27 mouse cellular contexts compared by ENCODE assay signal in the genomic region with DNA sequence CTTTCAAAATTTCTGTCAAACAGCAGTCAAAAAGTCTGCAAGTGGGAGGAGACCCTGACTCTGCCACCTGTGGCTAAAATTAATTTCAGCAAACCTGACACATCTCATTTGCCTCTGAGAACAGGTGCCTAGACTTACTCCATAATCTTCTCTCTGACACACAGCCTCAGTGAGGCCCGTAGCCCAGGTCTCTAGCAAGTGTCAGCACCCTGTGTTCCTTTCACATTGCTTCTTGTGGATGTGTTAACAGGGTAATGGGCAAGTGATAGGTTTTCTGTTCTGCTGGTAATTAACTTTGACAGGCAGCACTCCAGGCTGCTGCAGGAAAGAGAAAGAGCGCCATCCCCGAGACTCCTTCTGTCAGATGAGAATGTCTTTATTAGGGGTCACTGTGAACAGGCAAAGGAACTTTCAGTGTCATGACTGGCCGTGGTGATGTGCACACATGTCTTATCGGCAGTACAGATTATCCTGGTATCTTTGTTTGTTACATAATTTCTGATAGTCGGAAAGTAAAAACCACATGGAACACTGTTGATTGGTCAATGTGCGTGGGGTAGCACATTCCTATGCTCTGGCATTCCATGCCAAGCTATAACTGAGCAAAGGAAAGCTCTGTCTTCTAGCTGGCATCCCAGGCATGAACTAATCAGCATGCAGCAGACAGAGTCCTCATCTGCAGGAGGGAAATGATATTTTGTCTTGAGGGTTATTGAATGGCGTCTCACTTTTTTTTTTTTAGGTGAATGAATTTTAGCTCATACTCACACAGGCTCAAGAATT. TPM values are rescaled to one million over a fixed set of nuclear protein-coding genes. Genes with fewer than 3 reads are reported as not detected.
DNase-seq lines count a peak whose midpoint lies in the region; ATAC-seq and TF ChIP-seq lines count a peak whose summit lies in the region.
"Had no signal": no experiment of that assay in that cellular context is flagged by ENCODE, and none has a peak within 500 bp of the region (broad histone marks: within the 10 kb centered on the region; RNA-seq: fewer than 3 reads in every experiment).

No protein-coding gene starts in this region.

- no peak for TF ChIP-seq POLR2A in brain, embryonic 14.5 days (IDR thresholded peaks at IDR 0.05; ENCODE audit: borderline replicate concordance, extremely low read depth, insufficient read depth, insufficient read length, poor library complexity, severe bottlenecking)

- H3K9ac ChIP-seq in forebrain, embryonic 13.5 days, result no peak overlapping the region
- H3K9ac ChIP-seq in forebrain, embryonic 11.5 days (ENCODE audit: low read length), result no peak overlapping the region
- no peak overlapping the region for H3K9ac ChIP-seq in heart, embryonic 16.5 days (ENCODE audit: low read length)
- H3K9ac ChIP-seq in midbrain, postnatal 0 days (replicated peaks; ENCODE audit: low read length, poor library complexity, severe bottlenecking), result no peak overlapping the region
- H3K9ac ChIP-seq: hindbrain, embryonic 14.5 days; limb, embryonic 12.5 days; liver, postnatal 0 days; midbrain, embryonic 12.5 days had no signal

- DNase-seq in forebrain, embryonic 11.5 days (ENCODE audit: low spot score), result no peak
- DNase-seq in heart, postnatal 10 days, result no peak
- DNase-seq in brain, embryonic 14.5 days (ENCODE audit: low read depth), result peak; percentile 37
- DNase-seq in midbrain, postnatal 0 days (ENCODE audit: low spot score), result peak; percentile 40
- DNase-seq in thymus, postnatal 4 days, result no peak
- DNase-seq: adrenal gland, postnatal 36 days; cerebellum, adult 11 months; kidney, adult 9 months; kidney, postnatal 14 days; liver, postnatal 0 days; right cerebral cortex, postnatal 14 days; spleen, adult 18-20 months had no signal

- no peaks in the 10 kb centered on the region for H3K36me3 ChIP-seq in forebrain, embryonic 13.5 days (ENCODE audit: poor library complexity, severe bottlenecking)
- H3K36me3 ChIP-seq in forebrain, embryonic 11.5 days (ENCODE audit: control insufficient read depth, insufficient read depth, low read length), result no peaks in the 10 kb centered on the region
- H3K36me3 ChIP-seq in heart, embryonic 16.5 days (ENCODE audit: control insufficient read depth, insufficient read depth), result no peaks in the 10 kb centered on the region
- H3K36me3 ChIP-seq in midbrain, postnatal 0 days (ENCODE audit: insufficient read depth, low read length), result no peaks in the 10 kb centered on the region
- H3K36me3 ChIP-seq: forebrain, embryonic 10.5 days; limb, embryonic 12.5 days; midbrain, embryonic 12.5 days had no signal

- no peak for TF ChIP-seq CTCF in brain, embryonic 14.5 days (IDR thresholded peaks at IDR 0.05; ENCODE audit: borderline replicate concordance, extremely low read depth, insufficient read depth, insufficient read length)
- TF ChIP-seq CTCF in midbrain, postnatal 0 days (IDR thresholded peaks at IDR 0.05), result no peak

- H3K4me1 ChIP-seq in forebrain, embryonic 13.5 days, result no peaks in the 10 kb centered on the region
- no peaks in the 10 kb centered on the region for H3K4me1 ChIP-seq in forebrain, embryonic 11.5 days (replicated peaks; ENCODE audit: control insufficient read depth, insufficient read depth, low read length)
- peaks cover 3% of the 10 kb centered on the region; the same call in 1 of the 2 replicates for H3K4me1 ChIP-seq in heart, embryonic 16.5 days (ENCODE audit: control insufficient read depth, insufficient read depth, low read length)
- 0 out of 2 replicates have a peak, but pooled peaks cover 5% of the 10 kb centered on the region for H3K4me1 ChIP-seq in midbrain, postnatal 0 days (ENCODE audit: insufficient read depth, low read length)
- H3K4me1 ChIP-seq: forebrain, embryonic 10.5 days; limb, embryonic 12.5 days had no signal

- H3K27me3 ChIP-seq in forebrain, embryonic 13.5 days, result no peaks in the 10 kb centered on the region
- H3K27me3 ChIP-seq in forebrain, embryonic 11.5 days (ENCODE audit: control insufficient read depth, insufficient read depth, low read length), result no peaks in the 10 kb centered on the region
- no peaks in the 10 kb centered on the region for H3K27me3 ChIP-seq in heart, embryonic 16.5 days (ENCODE audit: control insufficient read depth, insufficient read depth, low read length)
- H3K27me3 ChIP-seq in midbrain, postnatal 0 days (ENCODE audit: insufficient read depth, low read length), result no peaks in the 10 kb centered on the region
- H3K27me3 ChIP-seq: limb, embryonic 12.5 days; midbrain, embryonic 12.5 days had no signal

- ATAC-seq in forebrain, embryonic 13.5 days, result 0 out of 2 replicates have a peak, but pooled peaks have one; percentile 24
- ATAC-seq in forebrain, embryonic 11.5 days (replicated peaks; ENCODE audit: low FRiP score), result no peak
- no peak for ATAC-seq in heart, embryonic 16.5 days (replicated peaks; ENCODE audit: extremely low read depth, insufficient read depth, low FRiP score)
- ATAC-seq in midbrain, postnatal 0 days (ENCODE audit: low FRiP score), result no peak; the same call in 1 of the 2 replicates
- ATAC-seq: CD4-positive, CD25-positive, alpha-beta regulatory T cell, adult 4 months; liver, postnatal 0 days; lung, postnatal 0 days had no signal

- no peaks in the 10 kb centered on the region for H3K9me3 ChIP-seq in forebrain, embryonic 13.5 days (replicated peaks)
- no peaks in the 10 kb centered on the region for H3K9me3 ChIP-seq in forebrain, embryonic 11.5 days (ENCODE audit: control insufficient read depth, low read length)
- no peaks in the 10 kb centered on the region for H3K9me3 ChIP-seq in heart, embryonic 16.5 days (replicated peaks; ENCODE audit: control insufficient read depth, low read length)
- H3K9me3 ChIP-seq in midbrain, postnatal 0 days (ENCODE audit: low read length), result no peaks in the 10 kb centered on the region
- H3K9me3 ChIP-seq: forebrain, embryonic 10.5 days; limb, embryonic 12.5 days; midbrain, embryonic 12.5 days had no signal

- H3K4me2 ChIP-seq in forebrain, embryonic 13.5 days, result no peak overlapping the region
- H3K4me2 ChIP-seq in forebrain, embryonic 11.5 days (ENCODE audit: low read depth, low read length, severe bottlenecking), result no peak overlapping the region
- H3K4me2 ChIP-seq in heart, embryonic 16.5 days (ENCODE audit: low read depth, low read length), result peak overlapping the region; percentile 4; the same call in 1 of the 2 replicates
- H3K4me2 ChIP-seq in midbrain, postnatal 0 days (ENCODE audit: low read depth, low read length, poor library complexity, severe bottlenecking), result no peak overlapping the region
- H3K4me2 ChIP-seq: hindbrain, embryonic 14.5 days; limb, embryonic 12.5 days; liver, embryonic 11.5 days; midbrain, embryonic 12.5 days had no signal

- H3K27ac ChIP-seq in forebrain, embryonic 13.5 days, result no peak overlapping the region
- H3K27ac ChIP-seq in forebrain, embryonic 11.5 days (ENCODE audit: low read depth, low read length), result no peak overlapping the region
- no peak overlapping the region for H3K27ac ChIP-seq in heart, embryonic 16.5 days (ENCODE audit: low read length)
- H3K27ac ChIP-seq in midbrain, postnatal 0 days (ENCODE audit: low read depth, low read length), result no peak overlapping the region
- H3K27ac ChIP-seq: forebrain, embryonic 10.5 days; hindbrain, embryonic 14.5 days; limb, embryonic 12.5 days; midbrain, embryonic 12.5 days had no signal

- H3K4me3 ChIP-seq in forebrain, embryonic 13.5 days, result no peak overlapping the region
- H3K4me3 ChIP-seq in forebrain, embryonic 11.5 days (ENCODE audit: low read depth, low read length), result no peak overlapping the region
- H3K4me3 ChIP-seq in heart, embryonic 16.5 days (ENCODE audit: low read length), result no peak overlapping the region
- H3K4me3 ChIP-seq in midbrain, postnatal 0 days (ENCODE audit: low read depth, low read length), result no peak overlapping the region
- H3K4me3 ChIP-seq: forebrain, embryonic 10.5 days; limb, embryonic 12.5 days; midbrain, embryonic 12.5 days had no signal

- intact Hi-C loops in heart, postnatal 10 days (cut with DNase I), result no loop called here

- 70% methylated on average over 8 of the region's 8 CpGs for WGBS in forebrain, embryonic 13.5 days
- WGBS in forebrain, embryonic 11.5 days, result 69% methylated on average over 8 of the region's 8 CpGs
- WGBS in heart, embryonic 16.5 days, result 39% methylated on average over 8 of the region's 8 CpGs
- 35% methylated on average over 8 of the region's 8 CpGs for WGBS in midbrain, postnatal 0 days

RNA-seq across cellular contexts. Expression of a gene that starts 10.2 kb away (rescaled TPM):
- polyA plus RNA-seq in forebrain, embryonic 13.5 days (2015; fragmentation: Nextera tagmentation; extraction: Ambion mirVana), result not detected in 2 replicates
- not detected in 2 replicates for polyA plus RNA-seq in forebrain, embryonic 11.5 days (2014; fragmentation: Nextera tagmentation; extraction: Ambion mirVana)
- not detected in 2 replicates for polyA plus RNA-seq in heart, embryonic 16.5 days (2015; fragmentation: Nextera tagmentation; extraction: Ambion mirVana)
- total RNA-seq in heart, postnatal 10 days (2021), result not detected
- 0.24 and 0.53 TPM in 2 replicates for polyA plus RNA-seq in brain, embryonic 14.5 days (2012; rRNA removed)
- 0.19 TPM in 1 of 2 replicates, not detected in the other for total RNA-seq in midbrain, postnatal 0 days (2014; rRNA removed)
- not detected in 2 replicates for polyA plus RNA-seq in midbrain, postnatal 0 days (2015; fragmentation: Nextera tagmentation; extraction: Ambion mirVana)
- total RNA-seq: adrenal gland, postnatal 36 days; gastrocnemius, adult 8-10 months had no signal
- polyA plus RNA-seq: CD4-positive, CD25-positive, alpha-beta regulatory T cell, adult 4 months; embryonic facial prominence, embryonic 11.5 days; forebrain, embryonic 10.5 days; gonadal fat pad, adult 2 months; heart, postnatal 0 days; hindbrain, embryonic 14.5 days; intestine, embryonic 14.5 days; limb, embryonic 12.5 days; liver, embryonic 11.5 days; liver, postnatal 0 days; lung, postnatal 0 days; midbrain, embryonic 12.5 days; neural tube, embryonic 14.5 days had no signal

Comparison
In these comparisons a context has a peak if more than half of its experiments do, and no peak if none do; other contexts are left out.
1. DNase-seq: peak in brain, embryonic 14.5 days (single experiment) and midbrain, postnatal 0 days (single experiment); none in forebrain, embryonic 11.5 days (single experiment), heart, postnatal 10 days (0 of 2) and thymus, postnatal 4 days (single experiment).